Mouse (Mus musculus) layer of hippocampus, adult 9-11 months (tissue): Measurements from ENCODE around the gene Adamtsl1.

Experiments used
- DNase-seq: peaks from one replicate; pipeline ENCODE4 v3.0.0; 2022

The Adamtsl1 gene

GRCm38 (mm10) chr4:86326638-86327037 lies 812.7 kb downstream of the Adamtsl1 start:
- no peak for DNase-seq

GRCm38 (mm10) chr4:86329481-86329880 lies 815.5 kb downstream of the Adamtsl1 start:
- no peak for DNase-seq

GRCm38 (mm10) chr4:86335861-86336415 lies 822.0 kb downstream of the Adamtsl1 start:
- no peak for DNase-seq

GRCm38 (mm10) chr4:86337216-86337765 lies 823.3 kb downstream of the Adamtsl1 start:
- no peak for DNase-seq

DNA sequence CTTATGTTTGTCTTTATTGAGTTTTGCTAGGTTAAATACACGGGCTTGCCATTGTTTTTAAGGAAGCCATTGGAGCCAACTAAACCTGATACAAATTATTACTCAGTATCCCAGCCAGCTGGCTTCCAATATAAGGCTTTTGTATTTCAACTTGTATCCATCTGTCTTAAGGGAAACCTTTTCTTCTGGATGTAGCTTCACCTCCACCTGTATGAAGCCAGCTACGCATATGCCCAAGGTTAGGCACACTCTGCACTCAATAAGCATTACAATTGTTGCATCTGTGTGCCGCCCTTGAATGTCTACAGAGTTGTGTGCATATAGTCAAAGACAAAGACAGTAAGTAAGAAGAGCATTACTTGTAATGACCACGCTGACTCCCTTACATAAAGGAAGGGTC lies 835.4 kb downstream of the Adamtsl1 start:
- no peak for DNase-seq

GRCm38 (mm10) chr4:86352121-86352520 lies 838.1 kb downstream of the Adamtsl1 start:
- DNase-seq, result no peak

DNA sequence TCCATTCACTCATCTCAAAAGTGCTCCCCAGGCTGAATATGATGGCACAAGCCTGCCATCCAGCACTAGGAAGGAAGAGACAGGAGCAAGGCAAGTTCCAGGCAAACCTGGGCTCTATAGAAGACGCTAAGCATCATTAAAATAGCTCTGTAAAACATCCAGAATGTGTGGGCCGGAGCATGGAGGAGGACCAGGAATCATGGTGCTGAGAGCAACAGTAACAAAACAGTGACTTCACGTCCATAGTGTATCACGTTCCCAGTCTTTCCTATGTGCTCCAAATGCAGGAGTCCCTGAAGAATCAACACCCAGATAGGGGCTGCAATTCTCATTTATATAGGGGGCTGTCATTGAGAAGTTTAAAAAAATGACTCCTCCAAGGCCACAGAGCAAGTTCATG lies 839.6 kb downstream of the Adamtsl1 start:
- no peak for DNase-seq

- DNase-seq, result no peak
These were observed 845.4 kb downstream of the Adamtsl1 start for GRCm38 (mm10) chr4:86359398-86359797.

DNA sequence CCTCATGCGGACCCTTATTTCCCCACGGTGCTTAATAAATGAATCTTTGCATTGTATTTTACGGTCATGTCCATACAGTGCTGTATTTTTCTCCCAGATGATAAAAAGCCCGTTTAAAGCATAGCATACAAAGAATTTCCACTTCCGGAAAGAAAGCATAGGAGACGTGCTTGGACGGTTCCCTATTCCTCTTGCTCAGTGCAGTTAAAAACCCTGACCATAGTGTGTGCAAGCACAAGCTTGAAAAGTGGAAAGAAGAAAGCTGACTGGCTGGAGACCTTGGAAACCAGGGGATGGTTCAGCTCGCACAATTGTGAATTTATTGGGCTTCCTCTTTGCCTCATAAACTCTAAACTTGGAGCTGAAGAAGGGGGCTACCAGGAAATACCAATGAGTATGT lies 855.1 kb downstream of the Adamtsl1 start:
- DNase-seq, result no peak

GRCm38 (mm10) chr4:86373166-86373565 lies 859.2 kb downstream of the Adamtsl1 start:
- no peak for DNase-seq

DNA sequence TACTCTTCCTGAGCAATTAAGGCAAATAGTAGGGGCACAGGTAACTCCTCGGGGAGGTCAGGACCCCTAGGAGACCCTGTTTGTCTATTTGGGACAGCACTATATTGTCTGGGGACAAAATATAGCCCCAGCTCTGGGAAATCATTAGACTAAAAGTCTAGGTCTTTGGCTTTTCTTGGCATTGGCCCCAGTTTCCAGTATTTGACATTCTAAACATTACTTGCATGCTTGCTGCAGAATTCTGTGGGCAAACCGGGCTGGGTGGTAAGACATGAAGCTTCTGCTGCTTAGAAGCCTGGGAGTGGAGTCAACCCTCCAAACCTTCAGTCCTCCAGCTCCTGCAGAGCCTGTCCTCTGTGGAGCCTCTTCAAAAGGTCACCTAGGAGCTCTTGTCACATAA lies 869.2 kb downstream of the Adamtsl1 start:
- DNase-seq, result no peak

DNA sequence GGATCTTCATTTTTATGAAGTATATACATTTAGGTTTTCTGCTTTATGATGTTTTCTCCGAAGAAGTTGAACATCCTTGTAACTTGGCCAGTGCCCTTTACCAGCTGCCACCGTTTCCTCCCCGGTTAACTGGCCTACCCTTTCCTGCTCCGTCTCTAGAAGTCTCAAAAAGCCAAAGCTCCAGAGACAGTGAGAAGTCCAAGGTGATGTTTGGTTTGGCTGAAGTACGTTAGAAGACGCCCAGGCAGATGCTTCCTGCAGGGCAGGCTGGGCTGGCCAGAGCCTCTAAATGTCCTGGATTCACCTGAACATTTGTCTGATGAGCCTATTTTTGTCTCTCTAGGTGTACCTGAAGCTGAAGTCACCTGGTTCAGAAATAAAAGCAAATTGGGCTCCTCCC lies 871.1 kb downstream of the Adamtsl1 start:
- no peak for DNase-seq

DNA sequence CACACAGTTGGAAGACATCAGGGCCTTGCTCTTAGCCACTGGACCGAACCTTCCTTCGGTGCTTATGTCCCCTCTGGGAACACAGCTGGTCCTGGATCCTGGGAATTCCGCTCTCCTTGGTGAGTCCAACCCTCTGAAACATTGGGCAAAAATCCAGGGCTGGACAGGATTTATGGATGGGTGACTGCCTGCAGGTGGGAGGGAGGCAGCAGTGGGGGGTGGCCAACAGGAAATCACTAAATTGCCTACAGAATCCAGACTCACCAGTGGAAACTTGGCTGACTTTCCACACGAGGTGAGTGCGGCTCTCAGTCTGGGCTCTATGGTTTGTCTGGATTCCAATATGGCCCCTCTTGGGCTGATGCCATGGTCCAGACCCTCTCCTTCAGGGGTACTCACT lies 874.5 kb downstream of the Adamtsl1 start:
- no peak for DNase-seq

DNA sequence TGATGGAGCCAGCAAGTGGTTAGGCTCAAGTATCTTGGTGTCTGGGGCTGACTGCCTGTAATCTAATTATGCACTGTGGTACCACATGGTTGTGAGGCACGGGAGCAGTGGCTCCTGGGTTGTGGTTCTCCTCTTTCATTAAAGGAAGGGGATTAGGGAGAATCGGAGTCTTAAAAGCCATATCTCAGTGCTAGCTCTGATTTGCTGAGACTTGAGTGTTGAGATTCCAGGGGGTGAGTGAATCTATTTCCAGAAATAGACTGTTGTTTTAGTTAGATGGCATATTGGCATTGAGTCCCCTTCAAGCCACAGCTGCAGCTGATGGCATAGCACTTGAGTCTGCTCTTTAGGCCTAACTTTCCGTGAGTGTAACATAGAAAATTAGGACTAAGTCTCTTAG lies 877.2 kb downstream of the Adamtsl1 start:
- DNase-seq, result no peak

- no peak for DNase-seq
These were observed 881.7 kb downstream of the Adamtsl1 start for GRCm38 (mm10) chr4:86395636-86396035.

DNA sequence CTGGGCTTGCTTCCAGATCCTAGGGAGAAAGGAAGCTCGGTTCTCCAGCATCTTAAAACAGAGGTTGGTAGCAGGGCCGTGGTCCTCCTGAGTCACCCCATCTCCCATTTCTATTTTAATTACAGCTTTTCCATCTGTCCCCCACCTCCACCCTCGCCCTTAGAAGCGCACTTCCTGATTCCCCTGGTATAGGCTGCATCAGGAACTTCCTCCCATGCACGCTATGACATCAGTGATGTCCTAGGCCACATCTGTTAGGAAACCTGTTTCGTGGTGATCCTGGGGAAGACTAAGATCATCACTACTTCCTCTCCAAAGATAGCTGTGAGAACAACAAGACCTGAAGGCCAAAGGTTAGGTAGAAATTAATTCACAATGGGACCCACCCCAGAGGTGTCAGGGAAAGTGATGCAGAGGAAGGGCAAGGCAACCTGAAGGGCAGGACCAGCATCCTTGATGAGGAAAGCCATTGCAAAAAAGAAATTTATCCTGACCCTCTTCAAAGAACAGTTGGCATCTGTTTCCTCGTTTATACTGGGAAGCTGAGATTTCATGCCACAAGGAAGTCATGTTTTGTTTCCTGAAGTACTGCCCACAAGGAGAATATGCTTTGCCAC lies 882.8 kb downstream of the Adamtsl1 start:
- no peak for DNase-seq

DNA sequence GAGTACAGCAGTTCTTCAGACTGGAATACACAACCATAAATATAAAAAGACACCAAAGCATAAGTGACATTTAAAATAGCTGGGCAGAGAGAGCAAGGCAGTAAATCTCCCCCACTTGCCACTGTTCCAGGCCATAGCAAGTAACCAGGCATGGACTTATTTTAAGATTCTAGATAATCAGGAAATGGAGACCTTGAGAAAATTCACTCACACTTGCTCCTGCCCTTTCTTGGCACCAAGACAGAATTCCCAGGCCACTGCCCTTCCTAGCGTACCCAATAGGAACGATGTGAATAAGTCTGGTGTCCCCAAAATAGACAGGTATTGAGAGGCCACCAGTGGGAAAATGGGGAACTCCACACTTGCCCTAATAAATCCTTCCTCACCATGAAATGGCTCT lies 883.5 kb downstream of the Adamtsl1 start:
- DNase-seq, result no peak

- no peak for DNase-seq
These were observed 887.1 kb downstream of the Adamtsl1 start for GRCm38 (mm10) chr4:86401116-86401515.

GRCm38 (mm10) chr4:86406501-86407199 lies 892.7 kb downstream of the Adamtsl1 start:
- DNase-seq, result no peak

- DNase-seq, result no peak
These were observed 893.2 kb downstream of the Adamtsl1 start for GRCm38 (mm10) chr4:86407200-86407527.

DNA sequence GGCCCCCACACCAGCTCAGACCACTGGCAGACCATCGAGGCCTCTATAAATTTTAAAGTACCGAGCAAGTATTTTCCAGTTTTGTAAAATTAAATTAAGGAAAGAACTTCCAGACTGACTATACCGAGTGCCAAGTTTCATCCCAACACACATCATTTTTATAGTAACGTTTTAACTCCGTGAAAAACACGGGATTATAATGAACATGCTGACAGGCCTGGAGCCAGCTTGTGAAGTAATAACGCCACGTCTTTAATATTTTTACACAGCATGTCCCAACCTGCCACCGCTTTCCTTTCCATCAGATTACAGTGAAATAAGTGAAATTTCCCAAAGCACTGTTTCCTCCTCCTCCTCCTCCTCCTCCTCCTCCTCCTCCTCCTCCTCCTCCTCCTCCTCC lies 894.4 kb downstream of the Adamtsl1 start:
- no peak for DNase-seq

DNA sequence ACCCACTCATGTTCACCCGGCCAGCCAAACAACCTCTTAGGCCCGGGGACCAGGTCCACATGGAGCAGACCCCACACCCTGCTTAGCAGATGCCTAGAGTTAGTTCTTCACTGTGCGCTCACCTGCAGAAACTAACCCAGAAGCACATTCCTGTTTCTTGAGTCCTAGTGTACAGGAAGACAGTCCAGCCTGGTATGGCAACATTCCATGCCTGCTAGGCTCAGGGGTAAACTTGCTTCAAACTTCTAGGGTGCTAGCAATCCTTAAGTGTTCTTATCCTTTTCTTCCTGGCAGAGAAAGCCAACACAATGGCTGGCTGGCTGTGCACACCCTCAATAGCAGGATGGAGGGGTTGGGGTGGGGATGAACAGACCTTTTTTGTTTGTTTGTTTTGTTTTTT lies 897.0 kb downstream of the Adamtsl1 start:
- DNase-seq, result no peak

DNA sequence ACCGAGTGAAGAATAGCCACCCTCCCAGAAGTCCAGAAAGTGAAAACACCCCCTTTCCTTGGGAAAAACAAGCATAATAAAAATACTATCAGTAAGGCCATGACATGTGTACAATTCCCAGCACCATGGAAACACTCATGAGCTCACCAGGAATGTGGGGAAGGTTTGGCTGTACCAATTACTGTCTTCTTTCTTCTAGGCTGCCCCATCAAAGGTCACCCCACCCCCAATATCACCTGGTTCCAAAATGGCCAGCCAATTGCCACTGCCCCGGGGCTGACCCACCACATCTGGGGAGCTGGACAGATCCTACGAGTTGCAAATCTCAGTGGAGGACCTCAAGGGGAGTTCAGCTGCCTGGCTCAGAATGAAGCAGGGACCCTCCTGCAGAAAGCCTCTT lies 899.4 kb downstream of the Adamtsl1 start:
- DNase-seq, result no peak

DNA sequence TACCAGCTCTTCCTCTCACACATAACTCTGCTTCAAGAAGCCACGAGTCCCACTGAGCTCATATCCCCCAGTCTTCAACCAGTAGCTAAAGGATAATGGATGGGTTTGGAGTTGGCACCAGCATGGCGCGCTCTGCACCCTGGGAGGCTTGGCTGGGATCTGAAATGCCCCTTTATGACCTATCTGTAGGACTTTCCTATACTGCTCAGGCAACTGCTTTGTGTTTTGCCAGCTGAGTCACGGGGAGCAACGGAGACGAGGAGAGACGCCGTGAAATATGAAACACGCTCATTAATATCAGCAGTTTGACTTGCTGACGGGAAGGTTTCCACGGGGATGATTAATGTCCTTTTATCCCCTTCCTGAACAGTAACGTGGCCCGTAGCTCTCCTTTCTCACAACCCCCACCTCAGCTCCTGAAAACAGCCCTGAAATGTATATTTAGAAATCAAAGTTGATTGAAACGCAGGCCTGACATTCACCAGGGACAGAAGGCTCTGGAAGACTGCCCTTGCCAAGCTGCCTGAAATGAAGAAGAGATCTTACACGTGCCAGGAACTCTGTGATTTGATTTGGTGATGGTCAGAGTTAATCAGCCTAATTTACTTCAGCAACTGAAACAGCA lies 902.5 kb downstream of the Adamtsl1 start:
- DNase-seq, result no peak
